ENCODE assay signal across 8 mouse cellular contexts in genomic region chr7:27284865-27285697, GRCm38 (mm10). TPM values are rescaled to one million over a fixed set of nuclear protein-coding genes. Genes with fewer than 3 reads are reported as not detected.
DNase-seq lines count a peak whose midpoint lies in the region; ATAC-seq lines count a peak whose summit lies in the region.

No protein-coding gene starts in this region.

- no peaks in the 10 kb centered on the region for H3K36me3 ChIP-seq in intestine, embryonic 15.5 days
- H3K36me3 ChIP-seq in lung, embryonic 15.5 days: peaks cover 14% of the 10 kb centered on the region
- peaks cover 24% of the 10 kb centered on the region for H3K36me3 ChIP-seq in neural tube, embryonic 15.5 days

- H3K4me2 ChIP-seq in intestine, embryonic 15.5 days (replicated peaks): peak overlapping the region; percentile 38
- peak overlapping the region; percentile 47 for H3K4me2 ChIP-seq in lung, embryonic 15.5 days
- peak overlapping the region; percentile 44 for H3K4me2 ChIP-seq in neural tube, embryonic 15.5 days

- no peaks in the 10 kb centered on the region for H3K9me3 ChIP-seq in intestine, embryonic 15.5 days
- H3K9me3 ChIP-seq in lung, embryonic 15.5 days: no peaks in the 10 kb centered on the region
- no peaks in the 10 kb centered on the region for H3K9me3 ChIP-seq in neural tube, embryonic 15.5 days (replicated peaks)

- peak overlapping the region; percentile 44; the same call in 1 of the 2 replicates for H3K27ac ChIP-seq in intestine, embryonic 15.5 days
- peak overlapping the region; percentile 64 for H3K27ac ChIP-seq in lung, embryonic 15.5 days
- H3K27ac ChIP-seq in neural tube, embryonic 15.5 days (replicated peaks): no peak overlapping the region

- peaks cover 14% of the 10 kb centered on the region for H3K4me1 ChIP-seq in intestine, embryonic 15.5 days (replicated peaks)
- H3K4me1 ChIP-seq in lung, embryonic 15.5 days: peaks cover 10% of the 10 kb centered on the region
- peaks cover 10% of the 10 kb centered on the region for H3K4me1 ChIP-seq in neural tube, embryonic 15.5 days

- no peak overlapping the region for H3K9ac ChIP-seq in intestine, embryonic 15.5 days
- 0 out of 2 replicates have a peak overlapping the region, but pooled peaks have one; percentile 0 for H3K9ac ChIP-seq in lung, embryonic 15.5 days
- no peak overlapping the region for H3K9ac ChIP-seq in neural tube, embryonic 15.5 days (replicated peaks)

- no peak overlapping the region for H3K4me3 ChIP-seq in intestine, embryonic 15.5 days (replicated peaks)
- peak overlapping the region; percentile 11; the same call in 1 of the 2 replicates for H3K4me3 ChIP-seq in lung, embryonic 15.5 days
- H3K4me3 ChIP-seq in neural tube, embryonic 15.5 days (replicated peaks): no peak overlapping the region

- ATAC-seq in intestine, embryonic 15.5 days: peak; percentile 26
- peak; percentile 76; the same call in 1 of the 2 replicates for ATAC-seq in lung, embryonic 15.5 days (ENCODE audit: borderline replicate concordance, extremely low read depth, low FRiP score, low TSS enrichment)
- ATAC-seq in neural tube, embryonic 15.5 days (ENCODE audit: low FRiP score): peak; percentile 50

- peak; percentile 50 to 56 for DNase-seq in layer of hippocampus, postnatal 10 days (ENCODE audit: low spot score in 2 of 2)
- no peak for DNase-seq in layer of hippocampus, postnatal 36 days
- DNase-seq in embryo, embryonic 11 days: peak; percentile 66
- DNase-seq in heart, adult 11 months: peak; percentile 98
- no peak for DNase-seq in layer of hippocampus, adult 9-11 months

- H3K27me3 ChIP-seq in intestine, embryonic 15.5 days (replicated peaks): no peaks in the 10 kb centered on the region
- H3K27me3 ChIP-seq in lung, embryonic 15.5 days: no peaks in the 10 kb centered on the region
- peaks cover 5% of the 10 kb centered on the region for H3K27me3 ChIP-seq in neural tube, embryonic 15.5 days (replicated peaks)

- 4% methylated on average over 28 of the region's 28 CpGs for WGBS in intestine, embryonic 15.5 days
- WGBS in lung, embryonic 15.5 days: 1% methylated on average over 28 of the region's 28 CpGs
- WGBS in neural tube, embryonic 15.5 days: 2% methylated on average over 28 of the region's 28 CpGs

RNA-seq across cellular contexts. Expression of gene Numbl, which starts 26.8 kb away (rescaled TPM):
- 100 to 1,000 TPM; 126 to 127 TPM for total RNA-seq in layer of hippocampus, postnatal 10 days (2021)
- 100 to 1,000 TPM; 137 to 144 TPM for total RNA-seq in layer of hippocampus, postnatal 36 days (2021)
- polyA plus RNA-seq in intestine, embryonic 15.5 days (2015; fragmentation: Nextera tagmentation; extraction: Ambion mirVana): 16.2 and 16.5 TPM in 2 replicates
- 23.6 and 23.8 TPM in 2 replicates for polyA plus RNA-seq in lung, embryonic 15.5 days (2015; fragmentation: Nextera tagmentation; extraction: Ambion mirVana)
- polyA plus RNA-seq in neural tube, embryonic 15.5 days (2015; fragmentation: Nextera tagmentation; extraction: Ambion mirVana): 47.7 and 60.7 TPM in 2 replicates

RNA-seq across cellular contexts. Expression of gene Coq8b, which starts 52.3 kb away (rescaled TPM):
- 10 to 100 TPM; 26.9 to 29.5 TPM for total RNA-seq in layer of hippocampus, postnatal 10 days (2021)
- total RNA-seq in layer of hippocampus, postnatal 36 days (2021): 10 to 100 TPM; 33.9 to 36.2 TPM
- polyA plus RNA-seq in intestine, embryonic 15.5 days (2015; fragmentation: Nextera tagmentation; extraction: Ambion mirVana): 21.3 and 21.4 TPM in 2 replicates
- 20.3 and 20.4 TPM in 2 replicates for polyA plus RNA-seq in lung, embryonic 15.5 days (2015; fragmentation: Nextera tagmentation; extraction: Ambion mirVana)
- 20.1 and 20.9 TPM in 2 replicates for polyA plus RNA-seq in neural tube, embryonic 15.5 days (2015; fragmentation: Nextera tagmentation; extraction: Ambion mirVana)

RNA-seq across cellular contexts. Expression of gene Ltbp4, which starts 52.4 kb away (rescaled TPM):
- 10 to 100 TPM; 49.9 to 59.2 TPM for total RNA-seq in layer of hippocampus, postnatal 10 days (2021)
- 10 to 100 TPM; 52.8 to 59.6 TPM for total RNA-seq in layer of hippocampus, postnatal 36 days (2021)
- polyA plus RNA-seq in intestine, embryonic 15.5 days (2015; fragmentation: Nextera tagmentation; extraction: Ambion mirVana): 75.9 and 92.8 TPM in 2 replicates
- polyA plus RNA-seq in lung, embryonic 15.5 days (2015; fragmentation: Nextera tagmentation; extraction: Ambion mirVana): 96.2 and 102 TPM in 2 replicates
- 10.7 and 17.8 TPM in 2 replicates for polyA plus RNA-seq in neural tube, embryonic 15.5 days (2015; fragmentation: Nextera tagmentation; extraction: Ambion mirVana)

RNA-seq across cellular contexts. Expression of gene Itpkc, which starts 56.6 kb away (rescaled TPM):
- total RNA-seq in layer of hippocampus, postnatal 10 days (2021): 10 to 100 TPM in 1 of 2 experiments, 1 to 10 TPM in 1; 9.5 to 10.8 TPM
- 10 to 100 TPM in 1 of 2 experiments, 1 to 10 TPM in 1; 9.3 to 10.1 TPM for total RNA-seq in layer of hippocampus, postnatal 36 days (2021)
- 8.8 and 9.4 TPM in 2 replicates for polyA plus RNA-seq in intestine, embryonic 15.5 days (2015; fragmentation: Nextera tagmentation; extraction: Ambion mirVana)
- 5.1 and 5.4 TPM in 2 replicates for polyA plus RNA-seq in lung, embryonic 15.5 days (2015; fragmentation: Nextera tagmentation; extraction: Ambion mirVana)
- 5.9 and 6.1 TPM in 2 replicates for polyA plus RNA-seq in neural tube, embryonic 15.5 days (2015; fragmentation: Nextera tagmentation; extraction: Ambion mirVana)

Comparison
In these comparisons a context has a peak if more than half of its experiments do, and no peak if none do; other contexts are left out.
1. DNase-seq: peak in layer of hippocampus, postnatal 10 days (2 of 2), embryo, embryonic 11 days (single experiment) and heart, adult 11 months (single experiment); none in layer of hippocampus, postnatal 36 days (0 of 2) and layer of hippocampus, adult 9-11 months (single experiment).
2. ATAC-seq: peak in every context shown above with its lines; median percentile 76 in lung, embryonic 15.5 days; 50 in neural tube, embryonic 15.5 days; 26 in intestine, embryonic 15.5 days.
3. Peak in every context shown above with its lines, with median percentiles within 50 percentile points of each other: H3K4me2 ChIP-seq.